Mouse (Mus musculus) bone marrow, adult 2 months (tissue): ENCODE data around the gene Gm28053.

ENCODE experiments used
- CTCF ChIP-seq: fragments of 200-500 bp; IDR thresholded peaks from 2 replicates; pipeline ENCODE4 v1.5.1; 2011; ENCODE audit warnings: low read length, control low read depth; ENCODE audit not compliant: control insufficient read depth, insufficient read depth
- POLR2A ChIP-seq: fragments of 200-500 bp; IDR thresholded peaks from 2 replicates; pipeline ENCODE4 v1.6.1; 2011; ENCODE audit warnings: low read depth, mild to moderate bottlenecking, control low read depth, low read length, borderline replicate concordance; ENCODE audit not compliant: control insufficient read depth

DNA sequence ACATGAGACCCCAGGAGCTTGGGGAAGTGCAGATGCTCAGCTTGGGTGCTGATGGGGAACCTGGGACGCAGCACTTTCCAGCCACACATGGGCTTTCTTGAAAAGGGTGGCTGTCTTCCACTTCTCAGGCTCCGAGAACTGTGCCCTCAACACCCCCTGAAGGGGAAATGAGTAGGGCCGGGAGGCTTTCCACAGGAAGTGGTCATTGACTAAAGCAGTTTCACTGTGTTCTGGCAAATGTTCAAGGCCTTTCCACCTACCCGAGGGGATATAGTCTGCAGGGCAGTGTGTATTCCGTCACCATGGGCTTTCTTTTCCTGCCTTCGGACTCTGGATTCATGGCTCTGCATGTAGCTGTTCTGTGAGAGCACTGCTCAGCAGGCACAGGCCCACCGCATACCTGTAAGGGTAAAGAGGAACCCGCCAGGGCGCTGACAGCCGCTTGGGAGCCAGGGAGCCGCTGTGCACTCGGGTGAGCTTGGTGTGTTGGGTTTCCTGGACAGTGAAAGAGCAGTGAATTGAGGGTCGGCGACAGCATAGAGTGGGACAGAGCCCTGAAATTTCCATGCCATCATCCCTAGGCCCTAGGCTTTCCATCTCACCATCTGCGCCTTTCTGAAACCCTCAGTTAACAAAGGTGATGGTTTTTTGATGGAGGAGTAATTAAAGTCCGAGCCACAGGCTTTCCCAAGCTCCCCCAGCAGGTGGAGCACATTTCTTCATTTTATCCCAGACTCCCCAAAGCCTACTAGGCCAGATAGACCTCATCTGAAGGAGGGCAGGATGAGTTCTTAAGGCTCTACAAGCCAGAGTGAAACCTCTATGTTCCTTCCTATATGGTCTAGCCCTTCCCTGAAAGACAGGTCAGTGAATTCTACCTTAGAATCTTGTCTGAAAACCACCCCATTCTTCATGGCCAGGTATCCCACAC, 27.8 kb downstream of the Gm28053 start, which contains the start of gene Gimap5:
- 0 out of 2 replicates have a peak, but pooled peaks have one; percentile 10 for TF ChIP-seq CTCF
- no peak; the same call in 1 of the 2 replicates for TF ChIP-seq POLR2A
